Mouse (Mus musculus): ENCODE data around the gene Egfl6. TPM values are rescaled to one million over a fixed set of nuclear protein-coding genes. Genes with fewer than 3 reads are reported as not detected.

Gene Egfl6
- polyA plus RNA-seq, 1 experiment from 2014 or later: 4.2 TPM

GRCm38 (mm10) chrX:166477393-166477792, 108.1 kb downstream of the Egfl6 start:
- Histone ChIP-seq H3K4me2 (no peak overlapping the region), H3K27me3 (ENCODE audit: control insufficient read depth, insufficient read depth, low read length) (no peaks in the 10 kb centered on the region), H3K9me3 (replicated peaks; ENCODE audit: control insufficient read depth, low read length) (no peaks in the 10 kb centered on the region), H3K9ac (ENCODE audit: low read depth, low read length) (no peak overlapping the region), H3K36me3 (ENCODE audit: control insufficient read depth, insufficient read depth, low read length) (no peaks in the 10 kb centered on the region), H3K4me1 (ENCODE audit: control insufficient read depth, insufficient read depth, low read length) (no peaks in the 10 kb centered on the region), H3K4me3 (ENCODE audit: low read depth, low read length) (no peak overlapping the region), H3K27ac (ENCODE audit: low read depth, low read length) (no peak overlapping the region)
- 80% methylated on average over 6 of the region's 6 CpGs for WGBS (ENCODE audit: insufficient replicate concordance)
- no peak for ATAC-seq (replicated peaks; ENCODE audit: insufficient number of reproducible peaks, low FRiP score, low TSS enrichment)

Other genes starting within 250 kb of the Egfl6 start
- 38.4 and 39.0 TPM in 2 replicates for gene Trappc2, start 145.1 kb downstream of the Egfl6 start, polyA plus RNA-seq (2014; fragmentation: Nextera tagmentation; extraction: Ambion mirVana)
- gene Ofd1, start 145.0 kb downstream of the Egfl6 start, polyA plus RNA-seq (2014; fragmentation: Nextera tagmentation; extraction: Ambion mirVana): 5.9 and 6.4 TPM in 2 replicates
- gene Rab9, start 105.9 kb downstream of the Egfl6 start, polyA plus RNA-seq (2014; fragmentation: Nextera tagmentation; extraction: Ambion mirVana): 38.6 and 40.2 TPM in 2 replicates
- gene Tceanc, start 67.2 kb downstream of the Egfl6 start, polyA plus RNA-seq (2014; fragmentation: Nextera tagmentation; extraction: Ambion mirVana): 6.1 and 7.0 TPM in 2 replicates

Measured in heart, embryonic 11.5 days (tissue).